Mouse (Mus musculus) G1E (cell line): ENCODE measurements around the gene Tmprss4. TPM values are rescaled to one million over a fixed set of nuclear protein-coding genes. Genes with fewer than 3 reads are reported as not detected.

ENCODE experiments used
- ATAC-seq: 2 replicates; pipeline ENCODE4 v1.8.0; 2016; ENCODE audit warnings: mild to moderate bottlenecking; ENCODE audit not compliant: insufficient number of reproducible peaks, poor library complexity, low FRiP score, severe bottlenecking; ENCODE audit errors: extremely low read depth
- DNase-seq: peaks from one replicate; pipeline ENCODE4 v3.0.0; 2012; ENCODE audit warnings: low spot score
- H3K27me3 ChIP-seq: 2 replicates; pipeline ENCODE4 v1.6.1; 2012; ENCODE audit warnings: mild to moderate bottlenecking, low read length, inconsistent platforms; ENCODE audit not compliant: insufficient read depth
- H3K36me3 ChIP-seq: replicated peaks from 2 replicates; pipeline ENCODE3; 2012; ENCODE audit warnings: mild to moderate bottlenecking, inconsistent platforms
- H3K4me1 ChIP-seq: 2 replicates; pipeline ENCODE4 v1.6.1; 2012; ENCODE audit warnings: low read depth, low read length, inconsistent platforms, mixed read lengths; ENCODE audit not compliant: insufficient read depth
- H3K4me3 ChIP-seq: 2 replicates; pipeline ENCODE4 v1.5.1; 2012; ENCODE audit warnings: low read depth, mild to moderate bottlenecking, inconsistent platforms, low read length, moderate library complexity, mixed read lengths
- H3K9me3 ChIP-seq: replicated peaks from 2 replicates; pipeline ENCODE4 v1.6.1; 2012; ENCODE audit warnings: inconsistent platforms
- CTCF ChIP-seq: IDR thresholded peaks from 2 replicates; pipeline ENCODE4 v1.5.1; 2012; ENCODE audit warnings: low read depth, low read length, inconsistent platforms, mixed read lengths
- GATA1 ChIP-seq: IDR thresholded peaks from 2 replicates; pipeline ENCODE4 v1.6.1; 2012; ENCODE audit warnings: borderline replicate concordance, low read length, inconsistent platforms, mixed read lengths
- GATA2 ChIP-seq: IDR thresholded peaks from 2 replicates; pipeline ENCODE4 v1.6.1; 2012; ENCODE audit warnings: low read depth, low read length, inconsistent platforms, borderline replicate concordance
- POLR2AphosphoS5 ChIP-seq: IDR thresholded peaks from 2 replicates; pipeline ENCODE4 v1.6.1; 2012; ENCODE audit warnings: low read depth, low read length, inconsistent platforms; ENCODE audit not compliant: insufficient replicate concordance
- TAL1 ChIP-seq: conservative IDR thresholded peaks from 2 replicates; pipeline ENCODE4 v1.6.1; 2012; ENCODE audit warnings: low read depth, low read length, inconsistent platforms, mixed read lengths
- polyA plus RNA-seq: library from polyadenylated mRNA; stranded (reverse); fragments of >175 nt; gene quantifications from 2 replicates; pipeline ENCODE4 v1.2.3, GENCODE M21; 2012
- total RNA-seq, 2 experiments: library from RNA; stranded (forward) in 1 of 2; stranded (reverse) in 1 of 2; fragments of 200-1000 nt in 1 of 2; fragments of >200 nt in 1 of 2; fragmentation: Nextera tagmentation in 1 of 2; gene quantifications; 2 replicates each; pipeline ENCODE4 v1.2.3; 2014 to 2017

The Tmprss4 gene
- total and polyA plus RNA-seq, 3 experiments, result 0.11 TPM; not detected in 2

GRCm38 (mm10) chr9:45133484-45134310, 70.2 kb downstream of the Tmprss4 start:
- H3K9me3 ChIP-seq, result no peaks in the 10 kb centered on the region
- H3K4me3 ChIP-seq, result no peak overlapping the region
- ATAC-seq, result no peak
- no peaks in the 10 kb centered on the region for H3K4me1 ChIP-seq
- no peak for DNase-seq
- H3K27me3 ChIP-seq, result peaks cover 16% of the 10 kb centered on the region
- TF ChIP-seq GATA1, result no peak
- TF ChIP-seq GATA2, result no peak
- TF ChIP-seq TAL1, result no peak
- TF ChIP-seq CTCF, result no peak
- TF ChIP-seq POLR2AphosphoS5, result no peak
- H3K36me3 ChIP-seq, result no peaks in the 10 kb centered on the region

GRCm38 (mm10) chr9:45130119-45130518, 73.8 kb downstream of the Tmprss4 start:
- Histone ChIP-seq H3K4me1 (no peaks in the 10 kb centered on the region), H3K9me3 (no peaks in the 10 kb centered on the region), H3K4me3 (no peak overlapping the region), H3K36me3 (no peaks in the 10 kb centered on the region), H3K27me3 (peaks cover 8% of the 10 kb centered on the region)
- TF ChIP-seq GATA2, result no peak
- TF ChIP-seq CTCF, result no peak
- TF ChIP-seq TAL1, result no peak
- TF ChIP-seq GATA1, result no peak
- TF ChIP-seq POLR2AphosphoS5, result no peak
- ATAC-seq (no peak), DNase-seq (no peak)

GRCm38 (mm10) chr9:45126941-45127340, 77.0 kb downstream of the Tmprss4 start:
- Histone ChIP-seq H3K4me3 (no peak overlapping the region), H3K9me3 (no peaks in the 10 kb centered on the region), H3K36me3 (no peaks in the 10 kb centered on the region), H3K27me3 (peaks cover 5% of the 10 kb centered on the region), H3K4me1 (0 out of 2 replicates have a peak, but pooled peaks cover under 1% of the 10 kb centered on the region)
- ATAC-seq (no peak), DNase-seq (no peak)
- no peak for TF ChIP-seq CTCF
- no peak for TF ChIP-seq GATA1
- no peak for TF ChIP-seq TAL1
- no peak for TF ChIP-seq GATA2
- no peak for TF ChIP-seq POLR2AphosphoS5

- Histone ChIP-seq H3K4me3 (no peak overlapping the region), H3K9me3 (no peaks in the 10 kb centered on the region), H3K36me3 (no peaks in the 10 kb centered on the region), H3K27me3 (peaks cover 9% of the 10 kb centered on the region; the same call in 1 of the 2 replicates), H3K4me1 (0 out of 2 replicates have a peak, but pooled peaks cover 2% of the 10 kb centered on the region)
- no peak for DNase-seq
- no peak for TF ChIP-seq TAL1
- TF ChIP-seq GATA2, result no peak
- no peak for TF ChIP-seq POLR2AphosphoS5
- no peak for TF ChIP-seq GATA1
- TF ChIP-seq CTCF, result no peak
- no peak for ATAC-seq
Observed at GRCm38 (mm10) chr9:45125211-45125610, 78.7 kb downstream of the Tmprss4 start.

Other genes starting within 250 kb of the Tmprss4 start
- 79.8 and 80.2 TPM in 2 replicates for gene Ube4a, start 238.5 kb downstream of the Tmprss4 start, total RNA-seq (2014; fragmentation: Nextera tagmentation)
- 38.3 and 59.6 TPM in 2 replicates for gene Ube4a, start 238.5 kb downstream of the Tmprss4 start, total RNA-seq (2017)
- gene Ube4a, start 238.5 kb downstream of the Tmprss4 start, polyA plus RNA-seq, result 2.3 and 2.6 TPM in 2 replicates
- not detected in 2 replicates for gene Cd3g, start 223.7 kb downstream of the Tmprss4 start, total RNA-seq (2014; fragmentation: Nextera tagmentation)
- gene Cd3g, start 223.7 kb downstream of the Tmprss4 start, total RNA-seq (2017), result 0.22 and 0.29 TPM in 2 replicates
- gene Cd3g, start 223.7 kb downstream of the Tmprss4 start, polyA plus RNA-seq, result 0.10 TPM in 1 of 2 replicates, not detected in the other
- gene Cd3d, start 222.3 kb downstream of the Tmprss4 start, total RNA-seq (2014; fragmentation: Nextera tagmentation), result not detected in 2 replicates
- not detected in 2 replicates for gene Cd3d, start 222.3 kb downstream of the Tmprss4 start, total RNA-seq (2017)
- gene Cd3d, start 222.3 kb downstream of the Tmprss4 start, polyA plus RNA-seq, result not detected in 2 replicates
- gene Cd3e, start 194.5 kb downstream of the Tmprss4 start, total RNA-seq (2014; fragmentation: Nextera tagmentation), result not detected in 2 replicates
- gene Cd3e, start 194.5 kb downstream of the Tmprss4 start, total RNA-seq (2017), result 0.06 and 0.16 TPM in 2 replicates
- not detected in 2 replicates for gene Cd3e, start 194.5 kb downstream of the Tmprss4 start, polyA plus RNA-seq
- 0.44 and 1.4 TPM in 2 replicates for gene Mpzl2, start 164.3 kb downstream of the Tmprss4 start, total RNA-seq (2014; fragmentation: Nextera tagmentation)
- 0.17 TPM in 1 of 2 replicates, not detected in the other for gene Mpzl2, start 164.3 kb downstream of the Tmprss4 start, total RNA-seq (2017)
- not detected in 2 replicates for gene Mpzl2, start 164.3 kb downstream of the Tmprss4 start, polyA plus RNA-seq
- gene Mpzl3, start 148.9 kb downstream of the Tmprss4 start, total RNA-seq (2014; fragmentation: Nextera tagmentation), result 1.2 and 2.8 TPM in 2 replicates
- gene Mpzl3, start 148.9 kb downstream of the Tmprss4 start, total RNA-seq (2017), result 1.5 and 1.7 TPM in 2 replicates
- 0.04 and 0.08 TPM in 2 replicates for gene Mpzl3, start 148.9 kb downstream of the Tmprss4 start, polyA plus RNA-seq
- gene Jaml, start 124.9 kb downstream of the Tmprss4 start, total RNA-seq (2014; fragmentation: Nextera tagmentation), result not detected in 2 replicates
- gene Jaml, start 124.9 kb downstream of the Tmprss4 start, total RNA-seq (2017), result not detected in 2 replicates
- gene Jaml, start 124.9 kb downstream of the Tmprss4 start, polyA plus RNA-seq, result not detected in 2 replicates
- not detected in 2 replicates for gene Scn2b, start 86.3 kb downstream of the Tmprss4 start, total RNA-seq (2014; fragmentation: Nextera tagmentation)
- gene Scn2b, start 86.3 kb downstream of the Tmprss4 start, total RNA-seq (2017), result 0.05 and 0.06 TPM in 2 replicates
- gene Scn2b, start 86.3 kb downstream of the Tmprss4 start, polyA plus RNA-seq, result not detected in 2 replicates
- gene Scn4b, start 65.7 kb downstream of the Tmprss4 start, total RNA-seq (2014; fragmentation: Nextera tagmentation), result not detected in 2 replicates
- 0.05 TPM in 1 of 2 replicates, not detected in the other for gene Scn4b, start 65.7 kb downstream of the Tmprss4 start, total RNA-seq (2017)
- not detected in 2 replicates for gene Scn4b, start 65.7 kb downstream of the Tmprss4 start, polyA plus RNA-seq
- gene BC049352, start 22.1 kb downstream of the Tmprss4 start, total RNA-seq (2014; fragmentation: Nextera tagmentation), result not detected in 2 replicates
- gene BC049352, start 22.1 kb downstream of the Tmprss4 start, total RNA-seq (2017), result 0.22 TPM in 1 of 2 replicates, not detected in the other
- gene BC049352, start 22.1 kb downstream of the Tmprss4 start, polyA plus RNA-seq, result not detected in 2 replicates
- gene Il10ra, start 65.1 kb upstream of the Tmprss4 start, total RNA-seq (2014; fragmentation: Nextera tagmentation), result 0.45 TPM in 1 of 2 replicates, not detected in the other
- gene Il10ra, start 65.1 kb upstream of the Tmprss4 start, total RNA-seq (2017), result 0.16 and 0.17 TPM in 2 replicates
- gene Il10ra, start 65.1 kb upstream of the Tmprss4 start, polyA plus RNA-seq, result 0.07 and 0.09 TPM in 2 replicates
- not detected in 2 replicates for gene Tmprss13, start 115.0 kb upstream of the Tmprss4 start, total RNA-seq (2014; fragmentation: Nextera tagmentation)
- 0.05 TPM in 1 of 2 replicates, not detected in the other for gene Tmprss13, start 115.0 kb upstream of the Tmprss4 start, total RNA-seq (2017)
- not detected in 2 replicates for gene Tmprss13, start 115.0 kb upstream of the Tmprss4 start, polyA plus RNA-seq
- not detected in 2 replicates for gene Fxyd6, start 166.1 kb upstream of the Tmprss4 start, total RNA-seq (2014; fragmentation: Nextera tagmentation)
- 0.06 and 0.16 TPM in 2 replicates for gene Fxyd6, start 166.1 kb upstream of the Tmprss4 start, total RNA-seq (2017)
- not detected in 2 replicates for gene Fxyd6, start 166.1 kb upstream of the Tmprss4 start, polyA plus RNA-seq
- gene Fxyd2, start 195.6 kb upstream of the Tmprss4 start, total RNA-seq (2014; fragmentation: Nextera tagmentation), result not detected in 2 replicates
- gene Fxyd2, start 195.6 kb upstream of the Tmprss4 start, total RNA-seq (2017), result 0.38 TPM in 1 of 2 replicates, not detected in the other
- gene Fxyd2, start 195.6 kb upstream of the Tmprss4 start, polyA plus RNA-seq, result not detected in 2 replicates
- gene Dscaml1, start 222.5 kb upstream of the Tmprss4 start, total RNA-seq (2014; fragmentation: Nextera tagmentation), result not detected in 2 replicates
- gene Dscaml1, start 222.5 kb upstream of the Tmprss4 start, total RNA-seq (2017), result under 0.01 and 0.22 TPM in 2 replicates
- not detected in 2 replicates for gene Dscaml1, start 222.5 kb upstream of the Tmprss4 start, polyA plus RNA-seq